10 mouse cellular contexts compared by ENCODE assay signal in the genomic region with DNA sequence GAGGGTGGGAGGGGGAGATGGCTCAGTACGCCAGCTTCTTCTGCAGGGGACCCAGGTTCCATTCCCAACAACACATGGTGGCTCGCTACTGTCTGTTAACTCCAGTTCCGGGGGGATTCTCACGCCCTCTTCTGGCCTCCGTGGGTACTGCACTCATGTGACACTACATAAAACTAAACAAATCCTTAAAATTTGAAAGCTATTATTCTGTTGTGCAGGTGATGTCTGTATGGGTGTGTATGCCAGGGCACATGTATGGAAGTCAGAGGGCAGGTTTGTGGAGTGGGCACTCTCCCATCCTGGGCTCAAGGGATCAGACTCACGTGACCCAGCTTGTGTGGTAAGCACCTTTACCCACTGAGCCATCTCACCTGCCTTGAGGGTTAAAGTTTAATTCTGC. TPM values are rescaled to one million over a fixed set of nuclear protein-coding genes. Genes with fewer than 3 reads are reported as not detected.
DNase-seq lines count a peak whose midpoint lies in the region; ATAC-seq and TF ChIP-seq lines count a peak whose summit lies in the region.
"Had no signal": no experiment of that assay in that cellular context is flagged by ENCODE, and none has a peak within 500 bp of the region (broad histone marks: within the 10 kb centered on the region; RNA-seq: fewer than 3 reads in every experiment).

No protein-coding gene starts in this region.

- H3K27me3 ChIP-seq in kidney, adult 2 months (replicated peaks; ENCODE audit: control insufficient read depth, insufficient read depth, low read length): no peaks in the 10 kb centered on the region
- H3K27me3 ChIP-seq in midbrain, embryonic 15.5 days (replicated peaks): no peaks in the 10 kb centered on the region
- H3K27me3 ChIP-seq in embryonic facial prominence, embryonic 10.5 days (replicated peaks; ENCODE audit: low read depth, poor library complexity, severe bottlenecking): no peaks in the 10 kb centered on the region
- H3K27me3 ChIP-seq: hindbrain, embryonic 12.5 days had no signal

- H3K27ac ChIP-seq in kidney, adult 2 months (ENCODE audit: insufficient read depth, low read depth, low read length): no peak overlapping the region
- H3K27ac ChIP-seq in midbrain, embryonic 15.5 days: no peak overlapping the region
- no peak overlapping the region for H3K27ac ChIP-seq in embryonic facial prominence, embryonic 10.5 days (replicated peaks)
- H3K27ac ChIP-seq: hindbrain, embryonic 12.5 days; liver, embryonic 15.5 days had no signal

- no peak overlapping the region for H3K4me2 ChIP-seq in midbrain, embryonic 15.5 days
- H3K4me2 ChIP-seq: hindbrain, embryonic 12.5 days; liver, embryonic 15.5 days had no signal

- no peak overlapping the region for H3K4me3 ChIP-seq in kidney, adult 2 months (ENCODE audit: insufficient read depth, low read depth, low read length)
- no peak overlapping the region for H3K4me3 ChIP-seq in midbrain, embryonic 15.5 days
- no peak overlapping the region for H3K4me3 ChIP-seq in embryonic facial prominence, embryonic 10.5 days
- H3K4me3 ChIP-seq: hindbrain, embryonic 12.5 days; liver, embryonic 15.5 days had no signal

- no peaks in the 10 kb centered on the region for H3K9me3 ChIP-seq in midbrain, embryonic 15.5 days
- H3K9me3 ChIP-seq in embryonic facial prominence, embryonic 10.5 days: no peaks in the 10 kb centered on the region
- H3K9me3 ChIP-seq: hindbrain, embryonic 12.5 days; liver, embryonic 15.5 days had no signal

- TF ChIP-seq CTCF in kidney, adult 2 months (conservative IDR thresholded peaks at IDR 0.05; ENCODE audit: insufficient read depth, insufficient read length, low read depth, low read length): peak; percentile 45

- 31% methylated on average over 6 of the region's 6 CpGs for WGBS in kidney, adult 2 months
- WGBS in midbrain, embryonic 15.5 days: 26% methylated on average over 6 of the region's 6 CpGs
- 31% methylated on average over 6 of the region's 6 CpGs for WGBS in embryonic facial prominence, embryonic 10.5 days

- DNase-seq in embryo, embryonic 9.5 days (ENCODE audit: extremely low spot score): peak; percentile 29
- DNase-seq in embryo, embryonic 11 days: no peak
- peak; percentile 40 for DNase-seq in retina, embryonic 14.5 days (ENCODE audit: low spot score)
- DNase-seq in retina, postnatal 1 day: no peak
- peak; percentile 87 for DNase-seq in kidney, adult 2 months
- DNase-seq in Muller cell, postnatal 12 days (ENCODE audit: inconsistent ontology term): no peak
- no peak for DNase-seq in embryonic facial prominence, embryonic 10.5 days (ENCODE audit: low spot score)

- 0 out of 2 replicates have a peak, but pooled peaks have one; percentile 24 for ATAC-seq in midbrain, embryonic 15.5 days (replicated peaks)

- TF ChIP-seq POLR2A in kidney, adult 2 months (IDR thresholded peaks at IDR 0.05; ENCODE audit: low read depth, low read length): no peak

- no peak overlapping the region for H3K9ac ChIP-seq in midbrain, embryonic 15.5 days
- H3K9ac ChIP-seq: hindbrain, embryonic 12.5 days; liver, embryonic 15.5 days had no signal

- no peaks in the 10 kb centered on the region for H3K36me3 ChIP-seq in kidney, adult 2 months (ENCODE audit: control insufficient read depth, insufficient read depth, low read length)
- H3K36me3 ChIP-seq in midbrain, embryonic 15.5 days (replicated peaks): no peaks in the 10 kb centered on the region
- H3K36me3 ChIP-seq in embryonic facial prominence, embryonic 10.5 days (replicated peaks): no peaks in the 10 kb centered on the region
- H3K36me3 ChIP-seq: hindbrain, embryonic 12.5 days; liver, embryonic 15.5 days had no signal

- peaks cover 12% of the 10 kb centered on the region for H3K4me1 ChIP-seq in kidney, adult 2 months (ENCODE audit: control insufficient read depth, insufficient read depth, low read length)
- no peaks in the 10 kb centered on the region for H3K4me1 ChIP-seq in midbrain, embryonic 15.5 days
- 0 out of 2 replicates have a peak, but pooled peaks cover 6% of the 10 kb centered on the region for H3K4me1 ChIP-seq in embryonic facial prominence, embryonic 10.5 days
- H3K4me1 ChIP-seq: hindbrain, embryonic 12.5 days had no signal

RNA-seq across cellular contexts. Expression of gene Cldn10, which starts 16.6 kb away (rescaled TPM):
- polyA plus RNA-seq in kidney, adult 2 months (2012; rRNA removed): 230 and 232 TPM in 2 replicates
- polyA plus RNA-seq in midbrain, embryonic 15.5 days (2015; fragmentation: Nextera tagmentation; extraction: Ambion mirVana): 1.8 TPM in 2 replicates
- polyA plus RNA-seq in embryonic facial prominence, embryonic 10.5 days (2016; fragmentation: Nextera tagmentation; extraction: Ambion mirVana): 3.0 and 3.8 TPM in 2 replicates

Comparison
In these comparisons a context has a peak if more than half of its experiments do, and no peak if none do; other contexts are left out.
1. DNase-seq: peak in embryo, embryonic 9.5 days (single experiment), retina, embryonic 14.5 days (single experiment) and kidney, adult 2 months (single experiment); none in embryo, embryonic 11 days (single experiment), retina, postnatal 1 day (single experiment), Muller cell, postnatal 12 days (single experiment) and embryonic facial prominence, embryonic 10.5 days (single experiment).
2. RNA of gene Cldn10, which starts 16.6 kb away (polyA plus RNA-seq): 230 to 232 TPM in kidney, adult 2 months; 3.0 to 3.8 TPM in embryonic facial prominence, embryonic 10.5 days and 1.8 TPM in midbrain, embryonic 15.5 days; every median in the first group is over 10 times any median in the second.